Mouse (Mus musculus): Measurements from ENCODE around the gene Grid1. TPM values are rescaled to one million over a fixed set of nuclear protein-coding genes. Genes with fewer than 3 reads are reported as not detected.

The Grid1 gene
- polyA plus RNA-seq, 1 experiment, result not detected

DNA sequence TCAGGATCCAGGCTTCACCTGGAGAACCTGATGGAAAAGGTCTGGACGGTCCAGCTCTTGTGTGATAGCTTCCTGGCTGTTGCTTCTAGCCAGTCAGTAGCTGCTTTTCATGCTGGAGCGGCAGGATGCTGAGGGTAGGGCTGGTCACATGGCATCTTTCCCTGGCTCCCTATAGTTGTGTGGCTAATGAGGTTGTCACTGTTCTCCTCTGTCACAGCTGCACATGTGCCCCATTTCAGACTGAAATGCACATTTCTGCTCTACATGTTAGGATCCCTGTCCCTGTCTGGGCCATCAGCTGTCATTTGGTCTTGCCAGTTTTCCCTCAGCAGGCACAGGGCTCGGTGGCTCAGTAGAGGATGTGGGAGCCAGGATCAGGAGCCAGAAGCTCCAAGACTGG lies 17.2 kb downstream of the Grid1 start:
- Histone ChIP-seq H3K36me3 (ENCODE audit: control insufficient read depth, insufficient read depth, low read length) (no peaks in the 10 kb centered on the region), H3K27me3 (ENCODE audit: control insufficient read depth, insufficient read depth, low read length) (no peaks in the 10 kb centered on the region), H3K27ac (ENCODE audit: insufficient read depth, low read depth, low read length) (no peak overlapping the region), H3K4me3 (ENCODE audit: low read depth, low read length) (no peak overlapping the region), H3K4me1 (ENCODE audit: control insufficient read depth, insufficient read depth, insufficient read length, low read length) (no peaks in the 10 kb centered on the region)
- WGBS, result 80% methylated on average over 3 of the region's 3 CpGs
- no peak for TF ChIP-seq POLR2A (IDR thresholded peaks at IDR 0.05; ENCODE audit: low read depth, low read length)
- no peak for TF ChIP-seq CTCF (IDR thresholded peaks at IDR 0.05; ENCODE audit: extremely low read depth, insufficient read length, insufficient replicate concordance, low read depth, low read length)

DNA sequence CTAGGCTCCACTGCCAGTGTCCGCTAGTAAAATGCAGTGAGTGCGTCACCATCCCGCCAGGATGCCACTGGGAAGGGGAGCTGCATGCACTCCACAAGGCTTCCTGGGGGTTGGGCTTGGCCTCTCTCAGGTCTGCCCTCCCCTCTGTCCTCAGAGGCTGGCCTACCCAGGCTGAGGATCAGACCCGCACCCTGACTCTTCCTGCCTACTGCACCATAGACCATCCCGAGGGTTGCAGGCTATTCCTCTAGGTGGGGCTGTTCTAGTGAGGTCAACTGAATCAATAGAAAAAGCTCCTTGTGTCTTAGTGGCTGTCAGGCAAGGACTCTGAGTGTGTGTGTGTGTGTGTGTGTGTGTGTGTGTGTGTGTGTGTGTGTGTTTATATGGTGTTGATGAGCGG lies 19.1 kb downstream of the Grid1 start:
- H3K27ac ChIP-seq (ENCODE audit: insufficient read depth, low read depth, low read length), result no peak overlapping the region
- no peak overlapping the region for H3K4me3 ChIP-seq (ENCODE audit: low read depth, low read length)
- H3K36me3 ChIP-seq (ENCODE audit: control insufficient read depth, insufficient read depth, low read length), result no peaks in the 10 kb centered on the region
- no peaks in the 10 kb centered on the region for H3K27me3 ChIP-seq (ENCODE audit: control insufficient read depth, insufficient read depth, low read length)
- 51% methylated on average over 6 of the region's 6 CpGs for WGBS
- no peaks in the 10 kb centered on the region for H3K4me1 ChIP-seq (ENCODE audit: control insufficient read depth, insufficient read depth, insufficient read length, low read length)
- TF ChIP-seq POLR2A (IDR thresholded peaks at IDR 0.05; ENCODE audit: low read depth, low read length) (no peak), CTCF (IDR thresholded peaks at IDR 0.05; ENCODE audit: extremely low read depth, insufficient read length, insufficient replicate concordance, low read depth, low read length) (no peak)

DNA sequence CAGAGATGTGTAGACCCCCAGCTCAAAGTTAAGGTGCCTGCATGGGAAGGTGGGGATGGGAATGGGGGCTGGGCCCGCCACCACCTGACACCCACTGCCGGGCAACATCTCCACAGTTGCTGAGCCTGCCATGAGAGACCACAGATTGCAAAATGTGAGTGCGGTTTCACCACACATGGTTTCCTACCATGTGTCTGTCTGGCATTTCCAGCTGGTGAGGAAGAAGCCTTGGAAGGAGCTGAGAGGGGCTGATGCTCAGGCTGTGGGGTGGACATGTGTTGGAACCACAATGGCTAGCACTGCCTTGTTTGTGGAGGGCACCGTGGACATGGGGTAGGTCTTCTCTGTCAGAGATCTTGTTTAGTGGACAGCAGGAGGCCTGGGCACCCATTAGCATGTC lies 20.0 kb downstream of the Grid1 start:
- Histone ChIP-seq H3K36me3 (ENCODE audit: control insufficient read depth, insufficient read depth, low read length) (no peaks in the 10 kb centered on the region), H3K4me1 (ENCODE audit: control insufficient read depth, insufficient read depth, insufficient read length, low read length) (no peaks in the 10 kb centered on the region), H3K27ac (ENCODE audit: insufficient read depth, low read depth, low read length) (no peak overlapping the region), H3K4me3 (ENCODE audit: low read depth, low read length) (no peak overlapping the region), H3K27me3 (ENCODE audit: control insufficient read depth, insufficient read depth, low read length) (no peaks in the 10 kb centered on the region)
- 86% methylated on average over 4 of the region's 4 CpGs for WGBS
- TF ChIP-seq POLR2A (IDR thresholded peaks at IDR 0.05; ENCODE audit: low read depth, low read length), result no peak
- no peak for TF ChIP-seq CTCF (IDR thresholded peaks at IDR 0.05; ENCODE audit: extremely low read depth, insufficient read length, insufficient replicate concordance, low read depth, low read length)

DNA sequence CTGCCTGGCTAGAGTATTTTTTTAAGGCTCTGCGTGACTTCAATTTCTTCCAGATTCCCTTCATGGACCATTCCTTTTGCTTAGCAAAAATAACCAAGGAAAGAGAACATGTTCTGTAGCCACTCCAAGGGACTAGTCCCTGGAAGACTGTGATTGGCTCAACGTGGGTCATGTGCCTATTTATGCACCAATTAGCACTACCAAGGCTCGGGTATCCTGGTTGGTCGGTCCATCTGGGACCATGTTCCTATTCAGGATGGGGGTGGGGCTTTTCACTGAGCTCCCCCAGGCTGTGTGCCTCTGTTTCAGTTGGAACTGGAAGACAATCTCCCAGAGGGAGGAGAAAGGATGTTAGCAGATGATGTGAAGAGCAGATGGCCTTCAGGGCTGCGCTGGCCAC lies 23.7 kb downstream of the Grid1 start:
- Histone ChIP-seq H3K27ac (ENCODE audit: insufficient read depth, low read depth, low read length) (no peak overlapping the region), H3K36me3 (ENCODE audit: control insufficient read depth, insufficient read depth, low read length) (no peaks in the 10 kb centered on the region), H3K4me3 (ENCODE audit: low read depth, low read length) (no peak overlapping the region), H3K4me1 (ENCODE audit: control insufficient read depth, insufficient read depth, insufficient read length, low read length) (no peaks in the 10 kb centered on the region), H3K27me3 (ENCODE audit: control insufficient read depth, insufficient read depth, low read length) (no peaks in the 10 kb centered on the region)
- WGBS, result 65% methylated on average over 5 of the region's 5 CpGs
- TF ChIP-seq POLR2A (IDR thresholded peaks at IDR 0.05; ENCODE audit: low read depth, low read length) (no peak), CTCF (IDR thresholded peaks at IDR 0.05; ENCODE audit: extremely low read depth, insufficient read length, insufficient replicate concordance, low read depth, low read length) (no peak)

DNA sequence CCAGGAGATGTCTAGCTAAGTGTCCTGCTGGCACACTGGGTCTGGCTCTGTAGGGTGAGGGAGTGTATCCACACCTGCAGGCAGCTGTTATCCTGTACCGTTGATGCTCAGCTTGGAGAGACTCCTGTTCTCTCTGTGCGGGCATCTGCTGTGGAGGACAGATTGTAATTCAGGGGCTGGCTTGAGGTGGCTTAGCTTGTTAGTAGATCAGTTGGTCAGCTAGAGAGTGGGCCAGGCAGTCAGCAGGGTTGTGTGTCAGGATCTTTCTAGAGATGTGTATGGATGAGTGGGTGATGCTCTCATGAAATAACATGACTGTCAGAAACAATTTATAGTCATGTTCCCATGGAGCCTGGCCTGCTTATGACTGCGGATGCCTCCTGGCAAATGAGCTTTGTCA lies 24.3 kb downstream of the Grid1 start:
- 96% methylated on average over 3 of the region's 3 CpGs for WGBS
- Histone ChIP-seq H3K27ac (ENCODE audit: insufficient read depth, low read depth, low read length) (no peak overlapping the region), H3K27me3 (ENCODE audit: control insufficient read depth, insufficient read depth, low read length) (no peaks in the 10 kb centered on the region), H3K4me3 (ENCODE audit: low read depth, low read length) (no peak overlapping the region), H3K4me1 (ENCODE audit: control insufficient read depth, insufficient read depth, insufficient read length, low read length) (no peaks in the 10 kb centered on the region), H3K36me3 (ENCODE audit: control insufficient read depth, insufficient read depth, low read length) (no peaks in the 10 kb centered on the region)
- no peak for TF ChIP-seq POLR2A (IDR thresholded peaks at IDR 0.05; ENCODE audit: low read depth, low read length)

DNA sequence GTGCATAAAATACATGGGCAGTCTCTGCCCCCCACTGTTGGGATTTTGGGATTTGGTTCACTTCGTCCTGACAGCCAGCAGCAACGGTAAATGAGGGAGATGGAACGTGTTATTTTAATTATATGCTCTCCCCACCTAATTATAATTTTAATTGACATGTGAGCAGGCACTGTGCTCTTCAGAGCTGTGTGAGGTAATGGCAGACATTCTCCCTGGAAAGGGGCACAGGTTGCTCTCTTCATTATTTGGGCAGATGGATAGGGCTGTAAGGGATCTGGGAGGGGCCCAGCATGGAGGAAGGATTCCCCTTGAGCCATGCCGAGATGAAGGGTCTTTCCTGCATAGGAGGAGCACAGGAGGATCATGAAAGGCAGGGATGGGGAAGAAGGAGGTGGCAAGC lies 26.9 kb downstream of the Grid1 start:
- H3K4me1 ChIP-seq (ENCODE audit: control insufficient read depth, insufficient read depth, insufficient read length, low read length), result no peaks in the 10 kb centered on the region
- no peaks in the 10 kb centered on the region for H3K27me3 ChIP-seq (ENCODE audit: control insufficient read depth, insufficient read depth, low read length)
- TF ChIP-seq CTCF (IDR thresholded peaks at IDR 0.05; ENCODE audit: extremely low read depth, insufficient read length, insufficient replicate concordance, low read depth, low read length), result no peak
- TF ChIP-seq POLR2A (IDR thresholded peaks at IDR 0.05; ENCODE audit: low read depth, low read length), result no peak
- H3K36me3 ChIP-seq (ENCODE audit: control insufficient read depth, insufficient read depth, low read length), result no peaks in the 10 kb centered on the region
- no peak overlapping the region for H3K4me3 ChIP-seq (ENCODE audit: low read depth, low read length)
- H3K27ac ChIP-seq (ENCODE audit: insufficient read depth, low read depth, low read length), result no peak overlapping the region
- WGBS, result 62% methylated on average over 4 of the region's 4 CpGs

DNA sequence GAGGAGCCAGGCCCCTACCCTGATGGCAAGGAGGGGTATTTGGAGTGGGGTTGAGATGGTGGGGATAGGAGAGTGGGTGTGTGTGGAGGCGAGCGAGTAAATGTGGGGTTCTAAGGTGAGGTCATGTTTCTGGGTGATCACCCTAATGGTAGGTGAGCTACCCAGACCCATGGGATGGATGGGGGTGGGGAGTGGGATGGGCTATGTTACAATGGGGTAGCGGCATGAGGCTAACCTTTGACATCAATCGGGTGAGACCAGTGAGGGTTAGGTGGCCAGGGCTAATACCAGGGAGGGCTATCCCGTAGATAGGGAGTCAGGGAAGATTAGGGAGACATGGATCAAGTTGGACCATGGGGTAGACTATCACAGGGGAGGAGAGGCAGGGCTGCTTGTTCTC lies 27.7 kb downstream of the Grid1 start:
- Histone ChIP-seq H3K27ac (ENCODE audit: insufficient read depth, low read depth, low read length) (no peak overlapping the region), H3K27me3 (ENCODE audit: control insufficient read depth, insufficient read depth, low read length) (no peaks in the 10 kb centered on the region), H3K36me3 (ENCODE audit: control insufficient read depth, insufficient read depth, low read length) (no peaks in the 10 kb centered on the region), H3K4me1 (ENCODE audit: control insufficient read depth, insufficient read depth, insufficient read length, low read length) (no peaks in the 10 kb centered on the region), H3K4me3 (ENCODE audit: low read depth, low read length) (no peak overlapping the region)
- WGBS, result 89% methylated on average over 5 of the region's 5 CpGs
- no peak for TF ChIP-seq CTCF (IDR thresholded peaks at IDR 0.05; ENCODE audit: extremely low read depth, insufficient read length, insufficient replicate concordance, low read depth, low read length)
- TF ChIP-seq POLR2A (IDR thresholded peaks at IDR 0.05; ENCODE audit: low read depth, low read length), result no peak
